Mouse (Mus musculus) gastrocnemius, postnatal 36 days (tissue): ENCODE measurements around the gene Zranb3. TPM values are rescaled to one million over a fixed set of nuclear protein-coding genes. Genes with fewer than 3 reads are reported as not detected.
A peak's percentile ranks its signal among the peaks of the same experiment; 100 is the strongest.
"Not testable (repeated sequence)": the region's sequence is repeated elsewhere in the genome, so short reads cannot be mapped to it uniquely, and the experiment has no call there.

Experiments used
- DNase-seq, 2 experiments: peaks; one replicate each; pipeline ENCODE4 v3.0.0; 2022
- intact Hi-C: fragments of 180-260 bp; cut with DNase I; formaldehyde crosslinking; loops from one replicate; pipeline ENCODE4 v1.15.1; 2025
- total RNA-seq, 2 experiments: library from RNA; stranded (reverse); gene quantifications; 2 replicates each; pipeline ENCODE4 v1.2.3; 2021

The Zranb3 gene
- total RNA-seq, 2 experiments from 2014 or later: 4.8 to 5.4 TPM

DNA sequence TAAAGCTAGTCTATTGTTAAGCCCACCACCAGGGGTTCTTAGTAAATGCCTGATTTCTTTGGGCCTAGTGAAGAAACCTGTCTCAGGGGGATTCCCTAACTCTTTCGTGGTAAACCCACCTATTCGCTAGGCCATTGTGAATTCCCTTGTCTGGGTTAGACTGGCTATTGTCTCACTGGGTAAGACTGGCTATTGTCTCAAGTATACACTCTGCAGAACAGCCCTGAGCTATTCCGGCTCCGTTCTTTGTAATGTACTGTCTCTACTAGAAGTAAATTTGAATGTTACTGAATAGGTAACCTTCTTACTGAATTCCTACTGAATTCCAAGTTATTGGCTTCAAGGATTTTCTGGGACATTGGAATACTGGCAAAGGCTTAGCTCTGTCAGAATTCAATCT lies 101.9 kb downstream of the Zranb3 start:
- DNase-seq, intact Hi-C loops: not testable (repeated sequence)

DNA sequence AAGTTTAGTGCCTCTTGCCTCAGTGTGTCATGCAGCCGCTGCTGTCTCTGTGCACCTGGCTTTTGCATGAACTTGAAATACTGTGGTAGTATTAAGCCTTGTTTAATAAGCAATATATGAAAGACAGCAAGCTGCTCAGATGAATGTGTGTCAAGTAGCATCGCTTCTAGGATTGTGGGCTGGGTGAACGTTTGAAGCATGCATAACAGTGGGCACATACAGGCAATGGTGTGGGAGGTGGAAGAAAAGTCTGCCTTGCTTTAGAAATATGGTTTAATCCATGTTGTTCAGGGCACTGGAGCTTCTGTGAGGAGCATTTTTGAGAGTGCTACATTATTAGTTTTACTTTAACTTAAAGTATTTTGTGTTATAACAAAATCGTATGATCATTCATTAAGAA lies 109.0 kb downstream of the Zranb3 start:
- intact Hi-C loops: no loop called here
- DNase-seq: no peak

DNA sequence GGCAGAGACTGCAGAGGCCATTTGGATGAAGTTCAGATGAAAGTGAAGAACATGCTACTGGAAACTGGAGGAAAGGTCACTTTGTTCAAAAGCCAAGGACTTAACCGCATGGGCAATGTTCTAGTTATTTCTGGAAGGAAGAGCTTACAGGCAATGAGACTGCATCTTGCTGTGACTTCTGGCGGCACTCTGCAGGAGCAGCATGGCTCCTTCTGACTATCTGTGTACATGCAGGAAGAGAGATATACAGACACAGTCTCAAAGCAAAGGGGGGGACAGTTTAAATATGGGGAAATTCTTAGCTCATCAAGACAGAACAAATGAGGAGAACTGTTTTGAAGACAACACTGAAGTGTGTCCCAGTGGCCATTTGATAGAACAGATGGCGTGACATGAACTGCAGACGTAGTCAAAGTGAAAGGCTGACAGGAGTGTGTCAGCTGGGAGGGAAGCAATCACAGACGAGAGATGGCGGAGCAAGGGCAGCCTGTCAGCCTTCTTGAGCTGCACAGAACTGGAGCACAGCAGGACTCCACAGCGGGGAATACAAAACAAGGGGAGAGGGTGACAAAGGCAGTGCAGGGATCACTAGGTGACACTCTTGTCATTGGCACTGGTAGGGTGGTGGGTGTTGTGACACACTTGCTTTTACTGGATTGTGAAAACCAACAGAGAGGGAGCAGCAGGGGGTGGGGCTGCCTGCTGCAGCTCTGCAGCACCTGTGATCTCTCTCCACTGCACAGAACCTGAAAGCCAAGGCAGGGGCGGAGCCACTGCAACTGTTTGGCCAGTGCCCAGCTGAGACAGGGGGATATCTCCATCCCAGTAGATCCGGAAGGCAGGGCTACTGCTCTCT lies 112.7 kb downstream of the Zranb3 start:
- intact Hi-C loops: no loop called here
- DNase-seq: no peak

DNA sequence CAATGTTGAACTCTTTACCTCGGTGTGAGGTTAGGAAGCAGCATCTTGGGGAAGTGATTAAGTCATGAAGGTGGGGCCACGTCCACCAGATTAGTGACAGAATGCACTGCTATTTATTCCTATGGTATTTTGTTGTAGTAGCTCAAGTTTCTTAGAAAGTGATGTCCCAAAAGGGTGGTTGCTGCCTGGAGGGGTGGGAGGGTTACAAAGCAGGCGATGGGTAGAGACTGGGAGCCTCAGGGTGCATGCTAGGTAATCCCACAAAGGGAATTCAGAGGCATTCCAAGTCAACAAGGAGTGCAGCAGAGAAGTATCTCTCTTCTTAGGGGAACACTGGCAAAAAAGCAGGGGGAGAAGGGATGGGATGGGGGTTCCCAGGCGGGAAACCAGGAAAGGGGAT lies 113.5 kb downstream of the Zranb3 start:
- DNase-seq: no peak
- intact Hi-C loops: no loop called here

DNA sequence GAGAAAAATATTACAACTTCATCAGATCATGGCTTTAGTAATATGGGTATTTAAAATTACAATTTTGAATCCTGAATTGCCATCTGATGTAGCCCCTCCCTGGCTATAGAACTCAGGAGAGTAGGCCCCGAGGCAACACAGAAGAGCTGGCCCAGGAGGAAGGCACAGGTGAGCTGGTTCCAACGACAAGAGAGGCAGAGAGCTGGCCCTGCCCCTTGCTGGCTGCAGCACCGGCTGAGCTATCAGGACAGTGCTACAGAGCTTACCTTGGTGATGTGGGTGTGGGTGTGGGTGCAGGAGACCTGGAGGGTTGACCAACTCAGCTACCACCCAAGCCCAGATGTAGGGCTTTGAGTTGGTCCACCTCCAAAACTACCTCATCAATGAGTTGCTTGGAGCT lies 114.6 kb downstream of the Zranb3 start:
- no peak for DNase-seq

DNA sequence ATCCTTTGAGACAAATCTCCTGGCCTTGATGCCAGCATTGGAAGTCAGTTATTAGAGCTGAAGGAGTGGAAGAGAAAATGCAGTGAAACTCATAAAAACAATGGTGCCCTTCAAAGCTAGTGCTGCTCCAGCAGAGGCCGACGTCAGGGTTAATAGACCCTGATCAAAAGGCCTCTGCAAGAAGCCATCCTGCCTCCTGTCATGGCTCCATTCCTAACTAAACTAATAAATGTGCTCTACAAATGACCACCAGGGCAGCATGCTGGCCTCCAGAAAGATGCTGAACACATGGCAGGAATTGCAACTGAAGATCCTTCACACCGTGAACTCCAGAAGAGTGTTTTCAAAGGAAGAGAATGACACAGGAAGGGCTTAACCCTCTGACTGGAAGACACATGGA lies 117.5 kb downstream of the Zranb3 start:
- intact Hi-C loops: no loop called here
- no peak for DNase-seq

More for the DNA sequence above, 114.6 kb downstream of the Zranb3 start:
- intact Hi-C loops: no loop called here

DNA sequence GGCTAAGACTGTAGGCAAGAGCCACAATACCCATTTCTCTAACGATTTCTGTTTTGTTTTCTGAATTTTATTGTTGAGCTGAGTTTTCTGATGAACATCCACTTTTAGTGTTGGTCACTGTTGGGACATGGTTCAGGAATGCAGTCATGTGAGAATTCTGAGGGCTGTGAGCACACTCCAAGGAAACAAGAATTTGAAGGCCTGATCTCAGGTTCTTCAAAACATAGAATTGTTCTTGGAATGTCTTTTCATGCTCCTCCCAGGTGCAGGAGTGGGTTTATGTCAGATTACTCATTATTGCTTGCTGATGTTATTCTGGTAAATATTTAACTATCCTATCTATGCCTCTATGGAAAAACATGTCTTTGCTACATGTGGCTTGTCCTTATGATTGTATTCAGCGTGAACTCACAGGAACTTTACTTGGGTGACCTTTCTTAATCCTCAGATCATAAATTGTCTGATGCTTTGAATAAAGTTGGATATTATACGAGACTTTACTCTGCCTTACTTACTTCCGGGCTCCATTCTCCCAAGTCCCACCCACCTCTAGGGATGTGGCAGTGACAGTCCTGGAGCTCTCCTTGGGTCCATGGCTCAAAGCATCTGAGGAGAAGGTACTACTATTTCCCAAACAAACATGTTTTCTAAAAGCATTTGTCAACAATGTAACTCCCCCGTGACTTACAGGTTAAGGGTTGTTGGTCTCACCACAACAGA lies 119.4 kb downstream of the Zranb3 start:
- intact Hi-C loops: no loop called here
- DNase-seq: no peak

DNA sequence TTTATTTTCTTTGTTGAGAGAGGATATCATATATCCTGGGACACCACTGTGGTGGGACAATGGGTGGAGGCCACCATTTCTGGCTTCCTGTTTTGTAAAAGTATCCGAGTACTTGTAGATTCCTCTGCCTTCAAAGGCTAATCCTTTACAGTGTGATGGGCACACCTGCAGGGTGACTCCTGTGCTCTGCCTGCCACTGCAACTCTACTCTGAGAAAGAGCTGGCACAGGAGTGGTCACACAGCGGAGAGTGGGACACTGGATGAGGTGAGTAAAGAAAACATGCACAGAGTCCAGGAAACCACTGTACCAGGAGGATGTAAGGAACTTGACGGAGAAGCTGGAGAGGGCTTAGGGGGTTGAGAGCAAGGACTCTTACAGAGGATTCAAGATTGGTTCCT lies 120.6 kb downstream of the Zranb3 start:
- intact Hi-C loops: no loop called here

DNA sequence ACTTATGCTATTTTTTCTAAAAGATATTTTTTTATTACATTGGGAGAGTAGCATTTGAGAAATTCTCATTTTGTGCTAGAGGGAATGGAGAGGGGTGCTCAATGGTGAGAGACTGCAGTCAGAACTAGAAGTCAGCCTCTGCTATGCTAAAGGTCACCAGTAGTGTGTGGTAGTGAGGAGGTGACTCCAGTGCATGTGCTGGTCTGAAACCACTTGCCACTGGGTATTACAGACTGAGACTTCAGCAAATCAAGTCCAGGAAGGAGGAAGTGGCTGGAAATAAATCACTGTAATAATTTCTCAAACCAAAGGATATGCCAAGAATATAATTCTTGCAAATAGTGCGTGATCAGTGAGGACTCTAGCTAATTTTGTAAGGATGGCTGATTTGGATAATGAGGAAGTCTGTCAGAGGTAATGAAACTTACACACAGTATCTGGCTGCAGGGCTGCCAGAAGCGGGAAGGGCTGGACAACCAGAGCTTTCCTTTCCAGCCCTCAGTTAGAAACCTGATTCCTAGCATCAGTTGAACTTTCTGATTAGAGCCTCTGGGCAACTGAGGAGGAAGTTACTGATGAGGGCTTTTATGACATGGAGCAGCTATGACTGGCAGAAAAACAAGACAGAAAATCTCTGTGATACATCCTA lies 121.8 kb downstream of the Zranb3 start:
- intact Hi-C loops: no loop called here
- no peak for DNase-seq

More for the DNA sequence above, 120.6 kb downstream of the Zranb3 start:
- DNase-seq: no peak

DNA sequence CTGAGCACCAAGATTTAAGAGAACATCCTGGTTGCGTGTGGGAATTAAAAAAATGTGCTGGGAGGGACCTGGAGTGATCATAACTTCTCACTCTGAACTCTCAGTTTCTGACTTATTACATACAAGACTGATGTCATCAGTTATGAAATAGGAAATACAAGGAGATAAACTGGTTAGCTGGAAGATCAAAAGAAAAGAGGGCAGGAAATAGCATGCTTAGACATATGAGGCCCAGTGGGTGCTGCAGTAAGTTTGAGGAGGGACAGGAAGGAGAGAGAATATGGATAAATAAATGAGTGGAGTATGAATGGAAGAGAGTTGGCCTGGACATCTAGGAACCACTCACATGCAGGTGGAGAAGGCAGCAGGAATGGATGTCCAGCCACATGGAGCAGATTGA lies 124.7 kb downstream of the Zranb3 start:
- intact Hi-C loops: no loop called here
- no peak for DNase-seq

DNA sequence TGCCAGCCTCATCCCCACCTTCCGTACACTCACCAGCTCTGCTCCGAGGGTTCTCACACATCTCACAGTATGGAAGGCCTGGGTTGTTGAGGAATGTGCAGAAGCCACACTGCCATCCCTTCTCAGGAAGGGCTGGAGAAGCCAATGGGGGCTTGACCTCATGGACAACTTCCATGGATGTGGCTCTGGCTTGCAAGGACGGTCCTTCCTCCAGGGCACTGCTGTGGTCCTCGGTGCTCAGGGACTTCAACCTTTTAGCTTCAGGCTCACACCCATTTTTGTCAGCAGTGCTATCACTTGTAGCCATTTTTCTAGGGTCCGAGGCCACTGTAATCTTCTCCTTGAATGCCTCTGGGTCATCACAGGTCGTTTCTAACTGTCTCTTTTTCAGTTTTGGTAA lies 126.7 kb downstream of the Zranb3 start:
- intact Hi-C loops: no loop called here
- no peak for DNase-seq

DNA sequence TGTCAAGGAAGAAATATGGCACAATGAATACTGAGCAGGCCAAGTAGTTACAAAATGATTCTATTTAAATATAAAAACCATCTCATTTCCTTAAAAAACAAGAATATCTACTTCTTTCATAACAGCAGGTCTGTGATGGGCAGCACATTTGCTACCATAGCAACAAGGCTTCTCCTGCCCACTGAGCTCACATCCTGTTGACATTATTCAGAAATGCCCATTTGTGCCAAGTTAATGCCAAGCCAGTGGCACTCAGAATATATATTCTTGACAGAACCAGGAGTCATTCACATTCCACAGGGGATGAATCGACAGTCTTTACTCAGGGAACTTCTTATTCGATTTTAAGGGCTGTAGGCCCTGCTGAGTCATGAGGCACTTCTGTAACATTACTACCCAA lies 127.2 kb downstream of the Zranb3 start:
- intact Hi-C loops: no loop called here
- no peak for DNase-seq

DNA sequence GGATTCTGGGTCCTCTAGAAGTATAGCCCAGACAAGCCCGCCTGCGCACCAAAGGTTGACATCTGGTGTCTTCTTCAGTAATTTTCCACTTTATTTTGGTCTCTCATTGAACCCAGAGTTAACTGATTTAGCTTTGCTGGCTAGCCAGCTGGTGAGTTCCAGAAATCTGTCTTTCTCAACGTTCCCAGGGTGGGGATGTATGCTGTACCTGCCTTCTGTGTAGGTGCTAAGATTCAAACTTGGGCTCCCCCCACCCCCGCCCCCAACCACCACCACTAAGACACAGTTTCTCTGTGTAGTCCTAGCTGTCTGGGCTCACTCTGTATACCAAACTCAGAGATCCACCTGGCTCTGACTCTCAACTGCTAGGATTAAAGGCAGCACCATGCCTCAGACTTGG lies 128.8 kb downstream of the Zranb3 start:
- DNase-seq: no peak
- intact Hi-C loops: no loop called here

DNA sequence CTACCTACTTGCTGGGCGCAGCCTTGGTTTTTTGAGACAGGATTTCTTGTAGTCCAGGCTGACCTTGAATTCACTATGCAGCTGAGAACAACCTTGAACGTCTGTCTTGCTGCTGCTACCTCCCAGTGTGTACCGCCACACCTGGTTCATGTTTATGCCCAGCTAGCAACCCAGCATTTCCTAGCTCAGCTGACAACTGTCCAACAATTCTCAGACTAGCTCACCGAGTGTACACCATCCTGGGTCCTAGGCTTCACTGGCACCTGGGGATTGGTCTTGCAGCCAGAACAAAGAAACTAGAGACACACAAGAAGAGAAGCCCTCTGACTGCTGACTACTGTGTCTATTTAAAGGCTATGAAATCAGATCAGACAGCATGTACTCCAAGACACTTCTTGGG lies 132.0 kb downstream of the Zranb3 start:
- intact Hi-C loops: no loop called here
- DNase-seq: peak in 1 of 2 experiments; percentile 8

DNA sequence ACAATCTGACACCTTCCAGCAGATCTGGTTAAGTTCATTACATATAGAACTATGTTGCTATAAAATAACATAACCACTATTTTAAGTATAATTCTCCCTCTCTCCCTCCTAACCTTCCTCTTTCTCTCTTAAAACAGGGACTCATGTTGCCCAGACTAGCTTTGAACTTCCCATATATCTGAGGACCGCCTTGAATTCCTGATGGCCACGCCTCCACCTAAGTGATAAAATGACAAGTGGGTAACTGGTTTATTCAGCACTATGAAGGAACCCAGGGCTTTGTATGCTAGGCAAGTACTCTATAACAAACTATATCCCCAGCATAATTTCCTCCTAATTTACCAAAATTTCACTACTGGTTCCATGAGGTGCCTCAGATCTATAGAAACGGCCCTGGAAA lies 139.5 kb downstream of the Zranb3 start:
- intact Hi-C loops: no loop called here
- no peak for DNase-seq

DNA sequence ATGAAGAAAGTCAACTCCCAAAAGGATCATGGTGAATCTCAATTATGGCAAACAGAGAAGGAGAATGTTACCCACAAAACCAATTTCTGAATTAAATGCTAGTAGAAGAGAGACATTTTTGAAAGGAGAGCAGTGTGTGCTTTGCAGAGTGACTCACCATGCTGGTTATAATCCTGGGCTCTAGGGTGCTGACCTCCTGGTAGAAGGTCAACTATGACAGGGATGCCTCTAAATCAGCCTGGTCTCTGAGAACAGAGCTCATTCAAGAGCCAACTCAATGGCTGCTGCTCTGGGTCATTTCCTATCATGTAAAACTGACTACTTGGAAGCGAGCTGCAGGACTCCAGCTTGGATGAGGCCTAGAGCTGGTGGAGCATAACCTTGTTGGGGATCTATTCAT lies 141.7 kb downstream of the Zranb3 start:
- intact Hi-C loops: no loop called here
- no peak for DNase-seq

DNA sequence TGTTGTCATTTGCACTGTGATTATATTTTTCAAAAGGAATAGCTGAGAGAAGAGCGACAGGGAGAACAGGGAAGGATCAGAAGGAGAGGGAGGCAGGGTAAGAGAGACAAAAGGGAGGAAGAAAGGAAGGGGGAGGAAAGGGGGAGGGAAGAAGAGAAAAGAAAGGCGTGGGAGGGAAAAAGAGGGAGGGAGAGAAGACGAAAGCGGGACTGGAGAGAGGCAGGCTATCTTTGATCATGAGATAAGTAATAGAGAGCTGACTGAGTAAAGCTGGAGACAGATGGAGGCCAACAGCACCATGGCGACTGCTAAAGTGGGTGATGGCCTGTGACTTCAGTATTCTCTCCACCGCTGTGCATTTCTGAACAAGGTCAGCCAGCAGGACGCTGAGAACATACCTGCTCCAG lies 143.5 kb downstream of the Zranb3 start:
- no peak for DNase-seq
- intact Hi-C loops: no loop called here

DNA sequence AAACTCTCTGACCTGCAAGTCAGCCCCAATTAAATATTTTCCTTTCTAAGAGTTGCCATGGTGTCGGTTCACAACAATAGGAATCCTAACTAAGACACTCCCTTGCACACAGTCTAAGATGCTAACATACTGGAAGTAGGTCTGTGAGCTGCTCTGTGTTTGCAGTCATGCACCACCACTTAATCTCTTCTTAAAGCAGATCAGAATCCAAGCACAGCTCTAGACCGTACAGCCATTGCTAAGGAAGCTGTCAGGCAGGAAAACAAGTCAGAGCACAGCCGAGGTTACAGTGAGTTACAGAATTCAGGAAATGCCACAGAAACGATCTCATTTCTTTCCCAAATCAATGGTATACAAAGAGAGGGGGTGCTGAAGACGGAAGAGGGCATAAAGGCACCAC lies 144.0 kb downstream of the Zranb3 start:
- intact Hi-C loops: no loop called here
- no peak for DNase-seq

DNA sequence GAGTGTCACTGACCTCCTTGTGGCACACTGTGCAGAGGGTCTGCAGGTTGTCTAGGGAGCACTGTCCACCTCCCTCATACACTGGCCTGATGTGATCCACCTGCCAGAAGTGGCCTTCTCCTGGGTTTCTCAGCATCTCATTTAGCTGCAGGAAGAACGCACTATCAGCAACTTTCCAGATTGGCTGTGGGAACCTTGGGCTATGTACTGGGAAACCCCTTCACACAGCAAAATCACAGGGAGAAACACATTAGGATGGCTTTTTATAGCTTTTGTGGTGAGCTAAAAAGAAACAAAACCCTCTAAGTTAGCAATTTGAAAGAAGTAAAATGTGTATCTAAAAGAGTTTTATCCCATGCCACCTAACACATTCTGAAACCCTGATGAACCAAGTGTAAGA lies 146.3 kb downstream of the Zranb3 start:
- no peak for DNase-seq
- intact Hi-C loops: no loop called here

DNA sequence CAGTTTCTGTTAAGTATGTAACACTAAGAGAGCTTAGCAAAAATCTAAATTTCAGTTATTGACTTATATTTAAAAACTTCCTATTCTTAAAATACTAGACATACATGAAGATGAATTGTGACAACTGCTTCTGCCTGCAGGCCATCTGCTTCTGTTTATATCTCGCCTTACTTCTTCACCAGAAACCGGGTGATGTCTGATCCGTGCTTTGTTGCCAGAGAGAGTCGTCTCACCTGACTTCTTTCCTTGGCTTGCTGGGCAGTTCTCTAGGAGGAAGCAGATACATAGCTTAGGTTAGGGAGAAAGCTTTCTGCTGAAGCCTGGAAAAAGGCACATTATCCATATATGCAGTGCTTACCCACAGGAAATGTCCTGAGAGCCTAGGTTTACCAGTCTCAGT lies 148.0 kb downstream of the Zranb3 start:
- intact Hi-C loops: no loop called here
- no peak for DNase-seq

DNA sequence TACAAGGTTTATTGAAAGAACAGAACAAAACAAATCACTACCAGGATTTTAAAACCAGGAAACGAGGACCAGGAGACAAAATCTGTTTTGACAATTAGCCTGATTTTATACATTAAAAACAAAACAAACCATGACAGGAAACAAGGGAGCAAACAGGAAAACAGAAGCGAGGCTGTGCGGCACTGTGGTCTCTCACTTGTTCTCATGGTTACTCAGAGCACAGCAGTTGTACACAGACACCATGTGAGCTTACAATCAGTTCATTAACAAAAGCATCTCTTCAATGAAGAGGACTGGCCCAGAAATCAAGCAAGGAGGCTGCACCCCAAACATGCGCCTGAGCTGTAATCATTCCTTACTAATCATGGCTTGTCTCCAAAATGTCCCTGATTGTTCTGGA lies 148.6 kb downstream of the Zranb3 start:
- DNase-seq, intact Hi-C loops: not testable (repeated sequence)

DNA sequence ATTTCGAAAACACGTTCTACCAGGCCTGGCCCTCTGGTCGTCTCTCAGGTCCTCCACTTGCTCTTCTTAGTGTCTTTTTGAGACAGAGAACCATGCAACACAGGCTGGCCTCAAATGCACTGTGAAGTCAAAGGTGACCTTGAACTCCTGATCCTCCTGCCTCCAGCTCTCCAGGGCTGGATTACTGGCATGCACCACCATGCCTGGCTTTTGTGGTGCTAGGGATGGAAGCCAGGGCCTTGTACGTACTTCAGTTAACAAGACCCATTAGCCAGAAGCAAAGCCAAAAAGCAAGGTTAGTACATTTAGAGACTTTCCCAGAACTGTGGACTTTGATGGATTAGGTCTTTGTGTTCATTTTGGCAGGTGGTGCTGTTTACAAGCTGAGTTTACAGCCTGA lies 150.6 kb downstream of the Zranb3 start:
- intact Hi-C loops: no loop called here
- peak in 1 of 2 experiments; percentile 3 for DNase-seq
